Mouse (Mus musculus): ENCODE measurements around the gene Gm10964. TPM values are rescaled to one million over a fixed set of nuclear protein-coding genes. Genes with fewer than 3 reads are reported as not detected.

The Gm10964 gene
- polyA plus RNA-seq, 1 experiment, result not detected

GRCm38 (mm10) chr3:103709470-103710040 is 29.6 kb upstream of the Gm10964 start:
- no peak overlapping the region for H3K27ac ChIP-seq (ENCODE audit: insufficient read depth, low read length)
- H3K9ac ChIP-seq (ENCODE audit: low read depth, poor library complexity, severe bottlenecking), result no peak overlapping the region
- H3K9me3 ChIP-seq (replicated peaks; ENCODE audit: control insufficient read depth, insufficient read depth, low read length, poor library complexity, severe bottlenecking), result no peaks in the 10 kb centered on the region
- H3K4me1 ChIP-seq (ENCODE audit: control insufficient read depth, insufficient read depth, low read length), result no peaks in the 10 kb centered on the region
- no peak overlapping the region for H3K4me3 ChIP-seq (ENCODE audit: low read depth, low read length)
- TF ChIP-seq CTCF (IDR thresholded peaks at IDR 0.05; ENCODE audit: low read depth, low read length) (no peak), POLR2A (IDR thresholded peaks at IDR 0.05; ENCODE audit: insufficient read depth, low read length) (no peak)
- no peaks in the 10 kb centered on the region for H3K36me3 ChIP-seq (ENCODE audit: control insufficient read depth, insufficient read depth, low read length, poor library complexity, severe bottlenecking)
- no peaks in the 10 kb centered on the region for H3K27me3 ChIP-seq (ENCODE audit: control insufficient read depth, insufficient read depth, low read length, poor library complexity, severe bottlenecking)

- H3K27me3 ChIP-seq (ENCODE audit: control insufficient read depth, insufficient read depth, low read length, poor library complexity, severe bottlenecking), result no peaks in the 10 kb centered on the region
- no peak for TF ChIP-seq EP300 (IDR thresholded peaks at IDR 0.05; ENCODE audit: insufficient read depth, low read depth, low read length)
- TF ChIP-seq CTCF (IDR thresholded peaks at IDR 0.05; ENCODE audit: low read depth, low read length), result no peak
- no peak for TF ChIP-seq POLR2A (IDR thresholded peaks at IDR 0.05; ENCODE audit: insufficient read depth, low read length)
- H3K4me3 ChIP-seq (ENCODE audit: low read depth, low read length), result no peak overlapping the region
- no peaks in the 10 kb centered on the region for H3K4me1 ChIP-seq (ENCODE audit: control insufficient read depth, insufficient read depth, low read length)
- no peak overlapping the region for H3K9ac ChIP-seq (ENCODE audit: low read depth, poor library complexity, severe bottlenecking)
- H3K36me3 ChIP-seq (ENCODE audit: control insufficient read depth, insufficient read depth, low read length, poor library complexity, severe bottlenecking), result no peaks in the 10 kb centered on the region
- no peaks in the 10 kb centered on the region for H3K9me3 ChIP-seq (replicated peaks; ENCODE audit: control insufficient read depth, insufficient read depth, low read length, poor library complexity, severe bottlenecking)
- no peak overlapping the region for H3K27ac ChIP-seq (ENCODE audit: insufficient read depth, low read length)
Measured at GRCm38 (mm10) chr3:103712196-103712595, 27.0 kb upstream of the Gm10964 start.

GRCm38 (mm10) chr3:103714236-103714875 is 24.8 kb upstream of the Gm10964 start:
- Histone ChIP-seq H3K36me3 (ENCODE audit: control insufficient read depth, insufficient read depth, low read length, poor library complexity, severe bottlenecking) (no peaks in the 10 kb centered on the region), H3K27ac (ENCODE audit: insufficient read depth, low read length) (no peak overlapping the region), H3K4me3 (ENCODE audit: low read depth, low read length) (no peak overlapping the region), H3K4me1 (ENCODE audit: control insufficient read depth, insufficient read depth, low read length) (no peaks in the 10 kb centered on the region), H3K27me3 (ENCODE audit: control insufficient read depth, insufficient read depth, low read length, poor library complexity, severe bottlenecking) (no peaks in the 10 kb centered on the region), H3K9ac (ENCODE audit: low read depth, poor library complexity, severe bottlenecking) (no peak overlapping the region), H3K9me3 (replicated peaks; ENCODE audit: control insufficient read depth, insufficient read depth, low read length, poor library complexity, severe bottlenecking) (no peaks in the 10 kb centered on the region)
- TF ChIP-seq POLR2A (IDR thresholded peaks at IDR 0.05; ENCODE audit: insufficient read depth, low read length) (no peak), EP300 (IDR thresholded peaks at IDR 0.05; ENCODE audit: insufficient read depth, low read depth, low read length) (no peak)

GRCm38 (mm10) chr3:103714942-103715341 is 24.2 kb upstream of the Gm10964 start:
- Histone ChIP-seq H3K27me3 (ENCODE audit: control insufficient read depth, insufficient read depth, low read length, poor library complexity, severe bottlenecking) (no peaks in the 10 kb centered on the region), H3K4me3 (ENCODE audit: low read depth, low read length) (no peak overlapping the region), H3K27ac (ENCODE audit: insufficient read depth, low read length) (no peak overlapping the region), H3K4me1 (ENCODE audit: control insufficient read depth, insufficient read depth, low read length) (no peaks in the 10 kb centered on the region), H3K9ac (ENCODE audit: low read depth, poor library complexity, severe bottlenecking) (no peak overlapping the region), H3K9me3 (replicated peaks; ENCODE audit: control insufficient read depth, insufficient read depth, low read length, poor library complexity, severe bottlenecking) (no peaks in the 10 kb centered on the region), H3K36me3 (ENCODE audit: control insufficient read depth, insufficient read depth, low read length, poor library complexity, severe bottlenecking) (no peaks in the 10 kb centered on the region)
- TF ChIP-seq POLR2A (IDR thresholded peaks at IDR 0.05; ENCODE audit: insufficient read depth, low read length) (no peak), EP300 (IDR thresholded peaks at IDR 0.05; ENCODE audit: insufficient read depth, low read depth, low read length) (no peak), CTCF (IDR thresholded peaks at IDR 0.05; ENCODE audit: low read depth, low read length) (no peak)

GRCm38 (mm10) chr3:103715762-103716693 is 23.1 kb upstream of the Gm10964 start:
- H3K4me1 ChIP-seq (ENCODE audit: control insufficient read depth, insufficient read depth, low read length), result no peaks in the 10 kb centered on the region
- no peak overlapping the region for H3K27ac ChIP-seq (ENCODE audit: insufficient read depth, low read length)
- no peak overlapping the region for H3K4me3 ChIP-seq (ENCODE audit: low read depth, low read length)
- H3K9me3 ChIP-seq (replicated peaks; ENCODE audit: control insufficient read depth, insufficient read depth, low read length, poor library complexity, severe bottlenecking), result no peaks in the 10 kb centered on the region
- TF ChIP-seq EP300 (IDR thresholded peaks at IDR 0.05; ENCODE audit: insufficient read depth, low read depth, low read length) (no peak), CTCF (IDR thresholded peaks at IDR 0.05; ENCODE audit: low read depth, low read length) (no peak), POLR2A (IDR thresholded peaks at IDR 0.05; ENCODE audit: insufficient read depth, low read length) (no peak)
- H3K36me3 ChIP-seq (ENCODE audit: control insufficient read depth, insufficient read depth, low read length, poor library complexity, severe bottlenecking), result no peaks in the 10 kb centered on the region
- H3K27me3 ChIP-seq (ENCODE audit: control insufficient read depth, insufficient read depth, low read length, poor library complexity, severe bottlenecking), result no peaks in the 10 kb centered on the region
- H3K9ac ChIP-seq (ENCODE audit: low read depth, poor library complexity, severe bottlenecking), result no peak overlapping the region

All from ES-Bruce4 (cell line).